Mouse (Mus musculus): Measurements from ENCODE around the gene 1700016C15Rik. TPM values are rescaled to one million over a fixed set of nuclear protein-coding genes. Genes with fewer than 3 reads are reported as not detected.

1700016C15Rik gene
- polyA plus RNA-seq, 1 experiment from 2014 or later = not detected

DNA sequence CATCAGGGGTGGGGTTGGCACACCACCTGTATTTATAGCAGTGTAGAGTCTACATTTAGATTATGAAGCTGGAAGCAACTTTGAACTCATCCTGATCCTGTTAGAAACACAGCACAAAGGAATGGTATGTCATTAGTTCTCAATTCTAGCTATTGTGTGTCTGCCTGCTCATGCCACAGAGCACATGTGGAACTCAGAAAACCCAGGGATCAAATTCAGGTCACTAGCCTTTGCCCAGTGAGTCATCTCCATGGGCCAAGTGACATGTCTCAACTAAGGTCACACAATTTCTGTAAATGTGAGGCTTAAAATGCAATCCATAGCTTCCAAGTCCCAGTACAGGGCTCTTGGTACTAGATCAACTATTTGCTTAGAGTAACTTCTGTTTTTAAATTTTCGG is 12.5 kb downstream of the 1700016C15Rik start:
- ATAC-seq (ENCODE audit: insufficient number of reproducible peaks, insufficient read depth, low FRiP score, low read depth) = no peak
- H3K4me1 ChIP-seq (ENCODE audit: control insufficient read depth in 2 of 2, insufficient read depth in 2 of 2, low read length in 2 of 2) = no peaks in the 10 kb centered on the region
- WGBS = 73% methylated on average over 1 of the region's 1 CpGs
- no peak overlapping the region for H3K4me3 ChIP-seq (ENCODE audit: control insufficient read depth in 1 of 2, insufficient read depth in 1 of 2, low read depth in 1 of 2, low read length in 2 of 2)
- H3K9ac ChIP-seq (ENCODE audit: low read length) = no peak overlapping the region
- no peaks in the 10 kb centered on the region for H3K27me3 ChIP-seq (ENCODE audit: control insufficient read depth, insufficient read depth, low read length)
- H3K27ac ChIP-seq (replicated peaks in 1 of 2; ENCODE audit: control insufficient read depth in 1 of 2, insufficient read depth in 1 of 2, low read depth in 2 of 2, low read length in 2 of 2) = no peak overlapping the region
- no peaks in the 10 kb centered on the region for H3K9me3 ChIP-seq (ENCODE audit: control insufficient read depth, low read length)
- no peak overlapping the region for H3K4me2 ChIP-seq (ENCODE audit: low read length)
- no peaks in the 10 kb centered on the region for H3K36me3 ChIP-seq (ENCODE audit: control insufficient read depth, insufficient read depth, low read length)

DNA sequence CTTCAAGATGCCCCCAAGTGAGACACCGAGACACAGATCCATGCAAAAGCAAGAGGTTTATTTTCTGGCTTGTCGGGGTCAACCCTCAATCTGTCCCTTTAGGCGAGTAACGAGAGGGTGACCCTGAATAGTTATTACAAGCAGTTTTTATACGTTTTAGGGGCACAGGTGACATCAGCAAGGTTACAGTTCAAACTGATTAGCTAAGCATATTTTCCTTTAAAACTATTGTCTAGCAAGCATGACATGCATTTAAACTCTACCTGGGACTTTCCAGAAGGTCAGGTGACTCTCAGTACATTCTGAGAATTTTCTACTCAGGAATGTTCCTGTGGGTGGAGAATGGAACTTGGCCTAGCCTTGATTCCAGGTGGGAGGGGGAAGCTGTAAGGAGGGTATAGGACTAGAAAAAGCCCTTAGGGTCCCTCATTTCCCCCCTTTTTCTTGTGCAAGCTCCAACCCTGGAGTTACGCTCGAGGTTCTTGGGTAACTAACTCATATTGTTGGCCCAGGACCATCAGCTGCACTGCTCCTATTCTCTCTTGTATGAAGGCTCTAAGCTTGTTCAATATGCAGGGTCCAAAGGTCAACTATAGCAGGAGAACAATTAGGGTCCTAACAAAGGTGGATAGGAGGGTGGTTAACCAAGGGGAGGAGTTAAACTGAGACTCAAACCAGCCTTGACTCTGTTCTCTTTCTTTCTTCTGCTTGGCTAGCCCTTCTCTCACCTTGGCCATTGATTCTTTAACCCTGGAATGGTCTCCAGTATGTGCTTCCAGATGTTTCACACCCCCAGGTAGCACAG is 15.1 kb downstream of the 1700016C15Rik start:
- no peaks in the 10 kb centered on the region for H3K4me1 ChIP-seq (ENCODE audit: control insufficient read depth in 2 of 2, insufficient read depth in 2 of 2, low read length in 2 of 2)
- no peak overlapping the region for H3K4me3 ChIP-seq (ENCODE audit: control insufficient read depth in 1 of 2, insufficient read depth in 1 of 2, low read depth in 1 of 2, low read length in 2 of 2)
- no peaks in the 10 kb centered on the region for H3K36me3 ChIP-seq (ENCODE audit: control insufficient read depth, insufficient read depth, low read length)
- no peak overlapping the region for H3K27ac ChIP-seq (replicated peaks in 1 of 2; ENCODE audit: control insufficient read depth in 1 of 2, insufficient read depth in 1 of 2, low read depth in 2 of 2, low read length in 2 of 2)
- no peak overlapping the region for H3K4me2 ChIP-seq (ENCODE audit: low read length)
- WGBS = 80% methylated on average over 7 of the region's 7 CpGs
- no peaks in the 10 kb centered on the region for H3K27me3 ChIP-seq (ENCODE audit: control insufficient read depth, insufficient read depth, low read length)
- no peak overlapping the region for H3K9ac ChIP-seq (ENCODE audit: low read length)
- ATAC-seq (ENCODE audit: insufficient number of reproducible peaks, insufficient read depth, low FRiP score, low read depth) = no peak
- H3K9me3 ChIP-seq (ENCODE audit: control insufficient read depth, low read length) = peaks cover 9% of the 10 kb centered on the region

DNA sequence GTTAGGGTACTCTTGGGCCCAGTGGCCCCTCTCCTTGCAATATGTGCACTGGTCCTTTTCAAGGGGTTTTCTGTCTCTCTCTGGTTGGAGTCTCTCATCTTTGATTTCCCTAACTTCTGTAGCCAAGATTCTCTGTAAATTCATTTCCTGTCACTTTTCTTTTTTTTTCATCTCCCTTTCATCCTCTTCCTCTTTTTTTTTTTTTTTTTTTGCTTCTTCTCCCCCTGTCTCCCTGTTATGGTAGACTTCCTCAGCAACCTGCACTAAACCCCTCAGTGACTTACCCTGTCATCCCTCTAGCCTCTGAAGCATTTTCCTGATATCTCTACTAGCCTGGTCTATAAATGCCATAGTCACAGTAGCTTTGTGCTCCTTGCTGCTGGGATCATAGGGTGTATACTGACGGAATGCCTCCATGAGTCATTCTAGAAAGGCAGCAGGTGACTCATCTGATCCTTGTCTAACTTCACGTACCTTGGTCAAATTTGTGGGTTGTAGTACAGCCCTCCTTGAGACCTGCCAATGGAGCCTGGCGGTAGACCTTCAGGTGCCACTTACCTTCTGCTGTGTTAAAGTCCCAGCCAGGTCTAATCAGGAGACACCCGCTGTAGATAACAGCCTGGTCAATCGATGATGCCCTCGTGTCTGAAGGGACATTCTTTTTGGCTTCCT is 18.4 kb downstream of the 1700016C15Rik start:
- no peak for ATAC-seq (ENCODE audit: insufficient number of reproducible peaks, insufficient read depth, low FRiP score, low read depth)
- Histone ChIP-seq H3K9ac (ENCODE audit: low read length) (no peak overlapping the region), H3K27me3 (ENCODE audit: control insufficient read depth, insufficient read depth, low read length) (no peaks in the 10 kb centered on the region), H3K4me3 (ENCODE audit: control insufficient read depth in 1 of 2, insufficient read depth in 1 of 2, low read depth in 1 of 2, low read length in 2 of 2) (no peak overlapping the region), H3K4me1 (ENCODE audit: control insufficient read depth in 2 of 2, insufficient read depth in 2 of 2, low read length in 2 of 2) (no peaks in the 10 kb centered on the region), H3K36me3 (ENCODE audit: control insufficient read depth, insufficient read depth, low read length) (no peaks in the 10 kb centered on the region), H3K4me2 (ENCODE audit: low read length) (no peak overlapping the region), H3K27ac (replicated peaks in 1 of 2; ENCODE audit: control insufficient read depth in 1 of 2, insufficient read depth in 1 of 2, low read depth in 2 of 2, low read length in 2 of 2) (no peak overlapping the region), H3K9me3 (ENCODE audit: control insufficient read depth, low read length) (peaks cover 24% of the 10 kb centered on the region)
- 91% methylated on average over 6 of the region's 6 CpGs for WGBS

DNA sequence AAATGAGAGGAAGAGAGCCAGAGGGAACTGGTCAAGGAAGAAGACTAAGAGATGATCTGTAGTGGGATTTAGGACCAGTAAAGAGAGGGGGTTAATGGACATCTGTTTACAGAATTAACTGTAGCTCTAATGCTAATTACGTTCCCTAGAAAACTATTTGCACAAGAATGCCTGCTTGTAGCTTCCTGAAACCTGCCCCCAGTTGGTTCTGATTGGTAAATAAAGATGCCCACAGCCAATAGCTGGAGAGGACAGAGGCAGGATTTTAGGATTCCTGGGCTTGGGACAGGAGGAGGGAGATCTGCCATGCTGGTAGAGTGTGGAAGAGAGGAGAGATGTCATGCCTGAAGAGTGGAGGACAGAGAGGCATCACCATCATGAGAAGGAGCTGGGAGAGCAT is 23.9 kb downstream of the 1700016C15Rik start:
- H3K27ac ChIP-seq (replicated peaks in 1 of 2; ENCODE audit: control insufficient read depth in 1 of 2, insufficient read depth in 1 of 2, low read depth in 2 of 2, low read length in 2 of 2) = no peak overlapping the region
- H3K4me2 ChIP-seq (ENCODE audit: low read length) = no peak overlapping the region
- ATAC-seq (ENCODE audit: insufficient number of reproducible peaks, insufficient read depth, low FRiP score, low read depth) = no peak
- no peak overlapping the region for H3K4me3 ChIP-seq (ENCODE audit: control insufficient read depth in 1 of 2, insufficient read depth in 1 of 2, low read depth in 1 of 2, low read length in 2 of 2)
- peaks cover 24% of the 10 kb centered on the region for H3K9me3 ChIP-seq (ENCODE audit: control insufficient read depth, low read length)
- no peaks in the 10 kb centered on the region for H3K36me3 ChIP-seq (ENCODE audit: control insufficient read depth, insufficient read depth, low read length)
- no peaks in the 10 kb centered on the region for H3K27me3 ChIP-seq (ENCODE audit: control insufficient read depth, insufficient read depth, low read length)
- 80% methylated on average over 1 of the region's 1 CpGs for WGBS
- no peak overlapping the region for H3K9ac ChIP-seq (ENCODE audit: low read length)
- no peaks in the 10 kb centered on the region for H3K4me1 ChIP-seq (ENCODE audit: control insufficient read depth in 2 of 2, insufficient read depth in 2 of 2, low read length in 2 of 2)

DNA sequence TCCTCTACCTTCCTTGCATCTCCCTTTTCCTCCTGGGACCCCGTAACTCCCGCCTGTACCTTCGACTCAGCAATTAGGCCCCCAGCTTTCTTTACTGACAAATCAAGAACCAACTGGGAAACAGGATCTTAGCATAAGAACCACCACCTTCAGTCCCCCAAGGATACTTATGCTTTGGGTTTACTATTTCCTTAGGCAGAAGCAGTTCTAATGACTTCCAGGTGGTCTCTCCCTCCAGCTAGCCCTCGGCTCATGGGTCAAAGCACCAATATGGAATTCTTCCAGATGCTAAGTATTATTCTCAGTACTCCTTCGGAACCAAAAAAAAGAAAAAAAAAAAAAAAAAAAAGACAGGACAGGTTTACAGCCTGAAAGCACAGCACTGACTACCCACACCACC is 27.6 kb downstream of the 1700016C15Rik start:
- H3K4me1 ChIP-seq (ENCODE audit: control insufficient read depth in 2 of 2, insufficient read depth in 2 of 2, low read length in 2 of 2) = no peaks in the 10 kb centered on the region
- H3K4me3 ChIP-seq (ENCODE audit: control insufficient read depth in 1 of 2, insufficient read depth in 1 of 2, low read depth in 1 of 2, low read length in 2 of 2) = no peak overlapping the region
- ATAC-seq (ENCODE audit: insufficient number of reproducible peaks, insufficient read depth, low FRiP score, low read depth) = no peak
- no peak overlapping the region for H3K9ac ChIP-seq (ENCODE audit: low read length)
- H3K36me3 ChIP-seq (ENCODE audit: control insufficient read depth, insufficient read depth, low read length) = peaks cover 7% of the 10 kb centered on the region; the same call in 1 of the 2 replicates
- no peak overlapping the region for H3K4me2 ChIP-seq (ENCODE audit: low read length)
- H3K9me3 ChIP-seq (ENCODE audit: control insufficient read depth, low read length) = no peaks in the 10 kb centered on the region
- H3K27ac ChIP-seq (replicated peaks in 1 of 2; ENCODE audit: control insufficient read depth in 1 of 2, insufficient read depth in 1 of 2, low read depth in 2 of 2, low read length in 2 of 2) = no peak overlapping the region
- WGBS = 94% methylated on average over 5 of the region's 5 CpGs
- no peaks in the 10 kb centered on the region for H3K27me3 ChIP-seq (ENCODE audit: control insufficient read depth, insufficient read depth, low read length)

DNA sequence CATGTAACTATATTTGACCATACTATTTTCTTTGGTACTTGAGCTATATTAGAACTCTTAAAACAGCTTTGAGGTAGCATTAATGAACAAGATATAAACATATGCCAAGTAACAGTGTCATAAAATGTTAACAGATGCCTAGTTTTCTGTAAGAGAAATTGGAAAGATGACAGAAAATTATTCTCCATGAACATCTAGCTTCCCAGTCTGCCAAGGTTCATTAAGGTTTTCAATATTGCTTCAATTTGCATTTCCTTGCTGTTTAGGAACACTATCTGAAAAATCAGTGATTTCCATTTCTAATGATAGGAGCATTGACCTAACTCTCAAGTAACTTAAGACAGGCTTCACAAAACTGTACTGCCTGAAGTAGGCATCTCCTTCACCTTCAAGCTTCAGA is 39.3 kb downstream of the 1700016C15Rik start:
- Histone ChIP-seq H3K36me3 (ENCODE audit: control insufficient read depth, insufficient read depth, low read length) (peaks cover 81% of the 10 kb centered on the region), H3K4me3 (ENCODE audit: control insufficient read depth in 1 of 2, insufficient read depth in 1 of 2, low read depth in 1 of 2, low read length in 2 of 2) (no peak overlapping the region), H3K9me3 (ENCODE audit: control insufficient read depth, low read length) (no peaks in the 10 kb centered on the region), H3K9ac (ENCODE audit: low read length) (no peak overlapping the region), H3K27ac (replicated peaks in 1 of 2; ENCODE audit: control insufficient read depth in 1 of 2, insufficient read depth in 1 of 2, low read depth in 2 of 2, low read length in 2 of 2) (no peak overlapping the region), H3K27me3 (ENCODE audit: control insufficient read depth, insufficient read depth, low read length) (no peaks in the 10 kb centered on the region), H3K4me1 (ENCODE audit: control insufficient read depth in 2 of 2, insufficient read depth in 2 of 2, low read length in 2 of 2) (no peaks in the 10 kb centered on the region), H3K4me2 (ENCODE audit: low read length) (no peak overlapping the region)
- no peak for ATAC-seq (ENCODE audit: insufficient number of reproducible peaks, insufficient read depth, low FRiP score, low read depth)

DNA sequence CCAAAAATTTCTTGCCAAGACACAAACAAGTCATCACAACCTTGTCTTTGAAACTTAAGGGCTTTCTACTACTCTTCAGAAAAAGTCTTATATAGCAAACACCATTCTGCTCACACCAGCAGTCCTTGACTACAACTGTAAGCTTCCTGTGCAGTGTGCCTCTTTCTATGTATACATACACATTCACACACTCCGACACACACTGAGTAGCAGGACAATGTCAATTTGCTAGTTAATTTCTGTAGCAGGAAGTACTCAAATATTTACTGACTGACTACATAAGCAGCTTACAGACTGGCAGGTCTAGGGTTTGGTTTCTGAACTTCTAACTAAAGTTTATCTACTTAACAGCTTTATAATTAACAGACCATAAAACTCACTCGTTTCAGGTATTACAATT is 47.8 kb downstream of the 1700016C15Rik start:
- H3K4me1 ChIP-seq (ENCODE audit: control insufficient read depth in 2 of 2, insufficient read depth in 2 of 2, low read length in 2 of 2) = no peaks in the 10 kb centered on the region
- H3K9ac ChIP-seq (ENCODE audit: low read length) = no peak overlapping the region
- no peak overlapping the region for H3K4me3 ChIP-seq (ENCODE audit: control insufficient read depth in 1 of 2, insufficient read depth in 1 of 2, low read depth in 1 of 2, low read length in 2 of 2)
- no peaks in the 10 kb centered on the region for H3K9me3 ChIP-seq (ENCODE audit: control insufficient read depth, low read length)
- ATAC-seq (ENCODE audit: insufficient number of reproducible peaks, insufficient read depth, low FRiP score, low read depth) = no peak
- H3K27ac ChIP-seq (replicated peaks in 1 of 2; ENCODE audit: control insufficient read depth in 1 of 2, insufficient read depth in 1 of 2, low read depth in 2 of 2, low read length in 2 of 2) = no peak overlapping the region
- peaks cover 71% of the 10 kb centered on the region for H3K36me3 ChIP-seq (ENCODE audit: control insufficient read depth, insufficient read depth, low read length)
- no peaks in the 10 kb centered on the region for H3K27me3 ChIP-seq (ENCODE audit: control insufficient read depth, insufficient read depth, low read length)
- no peak overlapping the region for H3K4me2 ChIP-seq (ENCODE audit: low read length)
- 87% methylated on average over 2 of the region's 2 CpGs for WGBS

All from heart, embryonic 14.5 days (tissue).